Mouse (Mus musculus) E14TG2a.4 (cell line): ENCODE measurements around the gene Stard3nl.

ENCODE experiments used
- CTCF ChIP-seq: conservative IDR thresholded peaks from 2 replicates; pipeline ENCODE4 v1.5.1; 2014; ENCODE audit warnings: low read length
- NANOG ChIP-seq: IDR thresholded peaks from 2 replicates; pipeline ENCODE4 v1.6.1; 2014; ENCODE audit warnings: borderline replicate concordance, low read length, mixed read lengths
- POU5F1 ChIP-seq: IDR thresholded peaks from 2 replicates; pipeline ENCODE4 v1.6.1; 2014; ENCODE audit warnings: low read length, borderline replicate concordance

GRCm38 (mm10) chr13:19415894-19416531, 20.4 kb upstream of the Stard3nl start:
- TF ChIP-seq CTCF (no peak), NANOG (no peak), POU5F1 (no peak)
